Mouse (Mus musculus) cortical plate, adult 2 months (tissue): ENCODE measurements around the gene Kirrel2.

Experiments
- CTCF ChIP-seq: fragments of 200-500 bp; IDR thresholded peaks from 2 replicates; pipeline ENCODE4 v1.5.1; 2011; ENCODE audit warnings: mild to moderate bottlenecking, control low read depth, low read length; ENCODE audit not compliant: insufficient read depth; ENCODE audit errors: extremely low read depth
- POLR2A ChIP-seq: fragments of 200-500 bp; IDR thresholded peaks from 2 replicates; pipeline ENCODE4 v1.6.1; 2011; ENCODE audit warnings: mild to moderate bottlenecking, low read length, control low read depth; ENCODE audit not compliant: insufficient read depth; ENCODE audit errors: extremely low read depth

- TF ChIP-seq POLR2A (no peak), CTCF (no peak)
Measured at GRCm38 (mm10) chr7:30411023-30411422, 46.5 kb downstream of the Kirrel2 start.
